Mouse (Mus musculus) small intestine, adult 2 months (tissue): ENCODE measurements around the gene Smarca4. TPM values are rescaled to one million over a fixed set of nuclear protein-coding genes. Genes with fewer than 3 reads are reported as not detected.

Experiments used
- H3K27ac ChIP-seq: fragments of 200-500 bp; 2 replicates; pipeline ENCODE4 v1.5.1; 2012; ENCODE audit warnings: low read depth, low read length, control low read depth, inconsistent platforms; ENCODE audit not compliant: insufficient read depth
- H3K27me3 ChIP-seq: fragments of 200-500 bp; 2 replicates; pipeline ENCODE4 v1.6.1; 2012; ENCODE audit warnings: mild to moderate bottlenecking, moderate library complexity, low read length, inconsistent platforms; ENCODE audit not compliant: control insufficient read depth, insufficient read depth
- H3K36me3 ChIP-seq: fragments of 200-500 bp; 2 replicates; pipeline ENCODE4 v1.6.1; 2012; ENCODE audit warnings: mild to moderate bottlenecking, low read length, control low read depth, inconsistent platforms; ENCODE audit not compliant: control insufficient read depth, insufficient read depth
- H3K4me1 ChIP-seq: fragments of 200-500 bp; 2 replicates; pipeline ENCODE4 v1.6.1; 2012; ENCODE audit warnings: low read length, inconsistent platforms, mixed read lengths; ENCODE audit not compliant: control insufficient read depth, insufficient read depth, insufficient read length
- H3K4me3 ChIP-seq: fragments of 200-500 bp; 2 replicates; pipeline ENCODE4 v1.5.1; 2012; ENCODE audit warnings: low read depth, mild to moderate bottlenecking, control low read depth, inconsistent platforms, low read length, moderate library complexity
- CTCF ChIP-seq: fragments of 200-500 bp; IDR thresholded peaks from 2 replicates; pipeline ENCODE4 v1.5.1; 2012; ENCODE audit warnings: low read depth, mild to moderate bottlenecking, control low read depth, inconsistent platforms, low read length, moderate library complexity, mixed read lengths; ENCODE audit not compliant: insufficient replicate concordance, insufficient read length; ENCODE audit errors: extremely low read depth
- POLR2A ChIP-seq: fragments of 200-500 bp; IDR thresholded peaks from 2 replicates; pipeline ENCODE4 v1.6.1; 2012; ENCODE audit warnings: low read depth, mild to moderate bottlenecking, control low read depth, inconsistent platforms, low read length, moderate library complexity
- WGBS: fragments of 180-500 bp; shearing (Covaris S2); methylation state at CpG from one replicate; pipeline ENCODE4 v1.1.7; 2018; 5-methylcytosine and 5-hydroxymethylcytosine counted together
- polyA plus RNA-seq: library from polyadenylated mRNA; depleted of rRNA; stranded (reverse); fragments of >200 nt; gene quantifications from 2 replicates; pipeline ENCODE4 v1.2.3, GENCODE M21; 2012

The Smarca4 gene
- polyA plus RNA-seq, 1 experiment, result 34.1 TPM

DNA sequence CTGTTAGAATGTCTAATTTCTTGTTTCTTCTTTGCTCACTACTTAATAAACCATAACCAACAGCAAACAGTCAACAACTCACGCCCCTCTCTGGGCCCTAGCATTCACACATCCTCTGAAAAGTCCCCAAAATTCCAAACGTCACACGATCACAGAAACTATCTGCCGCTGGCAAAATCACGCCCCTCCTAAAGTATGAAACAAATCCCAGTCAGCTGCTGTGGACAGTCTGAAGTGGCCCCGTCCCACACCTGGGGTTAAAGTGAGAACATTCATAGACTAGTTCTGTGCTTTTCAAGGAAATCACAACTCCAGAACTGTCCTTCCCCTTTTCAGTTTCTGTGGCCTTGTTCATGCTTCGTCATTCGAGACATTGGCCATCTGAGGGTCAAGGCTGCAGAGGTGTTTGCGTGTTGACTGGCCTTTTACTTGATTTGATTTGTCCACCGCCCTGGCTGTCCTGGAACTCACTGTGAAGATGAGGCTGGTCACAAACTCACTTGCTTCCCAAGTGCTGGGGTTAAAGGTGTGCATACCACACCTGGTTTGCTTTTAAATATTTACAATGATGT, 112.4 kb downstream of the Smarca4 start:
- Histone ChIP-seq H3K27ac (peak overlapping the region; percentile 52; the same call in 1 of the 2 replicates), H3K27me3 (no peaks in the 10 kb centered on the region), H3K4me3 (no peak overlapping the region), H3K36me3 (peaks cover 18% of the 10 kb centered on the region), H3K4me1 (peaks cover 24% of the 10 kb centered on the region)
- no peak for TF ChIP-seq CTCF
- no peak for TF ChIP-seq POLR2A
- WGBS, result 78% methylated on average over 10 of the region's 10 CpGs

DNA sequence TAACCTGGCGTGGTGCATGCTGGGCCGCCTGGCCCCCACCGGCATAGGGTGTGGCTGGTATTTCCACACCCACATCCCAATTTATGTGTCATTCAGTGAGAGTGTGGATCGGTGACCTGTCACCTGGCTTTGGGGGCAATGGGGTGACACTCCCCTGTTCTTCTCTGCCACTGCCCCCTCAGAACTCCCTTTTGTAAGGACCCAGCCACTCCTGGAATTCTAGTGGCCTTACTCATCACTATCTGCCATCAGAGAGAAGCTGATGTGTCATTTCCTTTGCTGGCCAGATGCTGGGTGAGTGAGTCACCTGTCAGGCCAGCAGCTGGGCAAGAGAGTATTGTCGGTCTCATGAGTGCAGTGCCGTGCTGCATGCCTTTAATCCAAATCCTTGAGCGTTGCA, 113.3 kb downstream of the Smarca4 start:
- Histone ChIP-seq H3K4me1 (peaks cover 30% of the 10 kb centered on the region), H3K36me3 (peaks cover 27% of the 10 kb centered on the region), H3K27ac (peak overlapping the region; percentile 52), H3K4me3 (no peak overlapping the region), H3K27me3 (no peaks in the 10 kb centered on the region)
- WGBS, result 34% methylated on average over 7 of the region's 7 CpGs
- TF ChIP-seq POLR2A, result no peak
- TF ChIP-seq CTCF, result no peak

DNA sequence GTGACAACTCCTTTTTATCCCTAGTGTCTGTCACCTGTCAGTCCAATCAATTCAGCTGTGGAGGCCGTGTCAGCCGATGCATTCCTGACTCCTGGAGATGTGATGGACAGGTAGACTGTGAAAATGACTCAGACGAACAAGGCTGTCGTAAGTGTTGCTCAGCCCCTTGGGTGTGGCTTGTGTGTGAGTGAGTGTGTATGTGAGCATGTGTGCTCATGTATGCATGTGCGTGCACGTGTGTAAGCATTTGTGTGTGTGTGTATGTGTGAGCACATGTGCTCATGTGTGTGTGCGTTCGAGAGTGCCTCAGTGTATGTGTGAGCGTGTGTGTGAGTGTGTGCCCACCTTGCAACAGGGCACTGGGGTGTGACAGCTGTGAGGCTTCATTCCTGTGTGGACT, 116.3 kb downstream of the Smarca4 start:
- H3K27me3 ChIP-seq, result no peaks in the 10 kb centered on the region
- TF ChIP-seq POLR2A, result no peak
- no peak for TF ChIP-seq CTCF
- H3K4me1 ChIP-seq, result peaks cover 23% of the 10 kb centered on the region
- no peak overlapping the region for H3K4me3 ChIP-seq
- 87% methylated on average over 9 of the region's 9 CpGs for WGBS
- peaks cover 52% of the 10 kb centered on the region for H3K36me3 ChIP-seq
- H3K27ac ChIP-seq, result no peak overlapping the region

DNA sequence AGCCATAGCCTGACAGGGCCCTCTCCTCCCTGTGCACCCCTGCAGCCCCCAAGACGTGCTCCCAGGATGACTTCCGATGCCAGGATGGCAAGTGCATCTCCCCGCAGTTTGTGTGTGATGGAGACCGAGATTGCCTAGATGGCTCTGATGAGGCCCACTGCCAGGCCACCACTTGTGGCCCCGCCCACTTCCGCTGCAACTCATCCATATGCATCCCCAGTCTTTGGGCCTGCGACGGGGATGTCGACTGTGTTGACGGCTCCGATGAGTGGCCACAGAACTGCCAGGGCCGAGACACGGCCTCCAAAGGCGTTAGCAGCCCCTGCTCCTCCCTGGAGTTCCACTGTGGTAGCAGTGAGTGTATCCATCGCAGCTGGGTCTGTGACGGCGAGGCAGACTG, 117.5 kb downstream of the Smarca4 start:
- Histone ChIP-seq H3K36me3 (peaks cover 63% of the 10 kb centered on the region), H3K4me3 (no peak overlapping the region), H3K4me1 (peaks cover 23% of the 10 kb centered on the region), H3K27ac (no peak overlapping the region), H3K27me3 (no peaks in the 10 kb centered on the region)
- no peak for TF ChIP-seq POLR2A
- no peak for TF ChIP-seq CTCF
- 81% methylated on average over 17 of the region's 17 CpGs for WGBS

DNA sequence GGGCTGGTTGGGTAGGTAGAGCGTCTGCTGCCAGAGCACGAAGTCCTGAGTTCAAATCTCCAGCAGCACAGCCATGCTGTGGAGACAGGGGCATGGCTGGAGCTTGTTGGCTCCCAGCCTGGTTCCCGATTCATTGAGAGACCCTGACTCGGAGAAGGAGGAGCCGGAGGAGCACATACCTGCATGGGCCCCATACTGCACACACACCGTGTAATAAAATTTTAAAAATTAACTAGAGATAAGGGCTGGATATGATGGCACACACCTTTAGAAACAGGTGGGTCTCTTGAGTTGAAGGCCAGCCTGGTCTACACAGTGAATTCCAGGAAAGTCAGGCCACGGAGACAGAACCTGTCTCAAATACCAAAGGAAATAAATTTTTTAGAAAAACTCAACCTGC, 118.0 kb downstream of the Smarca4 start:
- Histone ChIP-seq H3K36me3 (peaks cover 68% of the 10 kb centered on the region), H3K27ac (no peak overlapping the region)
- 36% methylated on average over 7 of the region's 7 CpGs for WGBS

DNA sequence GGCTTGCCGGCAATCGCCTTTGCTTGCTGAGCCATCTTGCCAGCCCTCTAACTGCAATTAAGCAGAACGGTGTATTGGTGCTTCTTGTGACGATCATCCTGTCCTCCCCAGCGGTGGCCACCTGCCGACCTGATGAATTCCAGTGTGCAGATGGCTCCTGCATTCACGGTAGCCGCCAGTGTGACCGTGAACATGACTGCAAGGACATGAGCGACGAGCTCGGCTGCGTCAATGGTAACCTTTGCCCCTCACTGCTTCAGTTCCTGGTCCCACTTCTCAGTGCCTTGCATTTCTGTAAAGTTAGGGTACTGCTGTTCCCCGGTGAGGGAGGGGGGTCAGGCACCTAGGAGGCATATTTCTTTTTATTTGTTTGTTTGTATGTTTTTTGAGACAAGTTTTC, 119.2 kb downstream of the Smarca4 start:
- Histone ChIP-seq H3K36me3 (peaks cover 80% of the 10 kb centered on the region), H3K27ac (no peak overlapping the region), H3K27me3 (no peaks in the 10 kb centered on the region), H3K4me1 (peaks cover 18% of the 10 kb centered on the region), H3K4me3 (no peak overlapping the region)
- TF ChIP-seq POLR2A (no peak), CTCF (no peak)
- WGBS, result 70% methylated on average over 14 of the region's 14 CpGs

More for the DNA sequence above, 118.0 kb downstream of the Smarca4 start:
- Histone ChIP-seq H3K4me3 (no peak overlapping the region), H3K4me1 (peaks cover 21% of the 10 kb centered on the region), H3K27me3 (no peaks in the 10 kb centered on the region)
- TF ChIP-seq CTCF (no peak), POLR2A (no peak)

DNA sequence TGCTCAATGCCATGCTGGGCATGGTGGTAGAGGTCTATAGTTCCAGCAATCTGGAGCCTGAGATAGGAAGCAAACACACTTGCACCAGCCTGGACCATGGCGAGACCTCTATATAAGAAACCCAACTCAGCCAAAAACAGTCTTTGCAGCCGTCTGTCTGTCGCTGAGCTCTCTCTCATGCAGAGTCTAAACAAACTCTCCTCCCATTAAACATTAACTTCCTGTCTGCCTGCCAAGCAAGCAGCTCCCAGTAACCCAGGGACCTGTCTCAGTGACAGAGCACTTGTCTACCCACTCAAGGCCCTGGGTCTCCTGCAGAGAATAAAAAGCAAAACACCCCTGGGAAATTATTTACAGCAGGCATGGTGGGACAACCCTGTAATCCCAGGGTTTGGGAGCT, 120.6 kb downstream of the Smarca4 start:
- Histone ChIP-seq H3K4me3 (no peak overlapping the region), H3K27ac (no peak overlapping the region), H3K4me1 (peaks cover 14% of the 10 kb centered on the region), H3K36me3 (peaks cover 87% of the 10 kb centered on the region), H3K27me3 (no peaks in the 10 kb centered on the region)
- TF ChIP-seq POLR2A (no peak), CTCF (no peak)
- WGBS, result 15% methylated on average over 3 of the region's 3 CpGs

DNA sequence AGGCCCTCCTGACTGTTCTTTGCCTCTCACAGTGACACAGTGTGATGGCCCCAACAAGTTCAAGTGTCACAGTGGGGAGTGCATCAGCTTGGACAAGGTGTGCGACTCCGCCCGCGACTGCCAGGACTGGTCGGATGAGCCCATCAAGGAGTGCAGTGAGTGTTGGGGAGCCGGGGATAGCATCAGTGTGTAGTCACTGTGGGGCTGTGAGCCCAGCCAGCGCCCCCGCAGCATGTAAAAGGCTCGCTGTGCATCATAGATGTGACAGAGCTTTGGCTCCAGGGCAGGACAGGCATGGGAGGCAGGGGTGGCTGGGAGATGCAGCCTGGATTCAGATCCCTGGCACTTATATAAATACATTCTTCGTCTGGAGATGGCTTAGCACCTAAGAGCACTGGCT, 121.2 kb downstream of the Smarca4 start:
- Histone ChIP-seq H3K27me3 (no peaks in the 10 kb centered on the region), H3K4me1 (peaks cover 14% of the 10 kb centered on the region), H3K4me3 (no peak overlapping the region), H3K27ac (no peak overlapping the region), H3K36me3 (peaks cover 87% of the 10 kb centered on the region)
- WGBS, result 81% methylated on average over 10 of the region's 10 CpGs
- TF ChIP-seq CTCF (no peak), POLR2A (no peak)
